Mouse (Mus musculus) cerebellum, adult 11-12 months (tissue): ENCODE measurements around the gene Msl1.

Experiments
- DNase-seq: peaks from one replicate; pipeline ENCODE4 v3.0.0; 2022

The Msl1 gene

DNA sequence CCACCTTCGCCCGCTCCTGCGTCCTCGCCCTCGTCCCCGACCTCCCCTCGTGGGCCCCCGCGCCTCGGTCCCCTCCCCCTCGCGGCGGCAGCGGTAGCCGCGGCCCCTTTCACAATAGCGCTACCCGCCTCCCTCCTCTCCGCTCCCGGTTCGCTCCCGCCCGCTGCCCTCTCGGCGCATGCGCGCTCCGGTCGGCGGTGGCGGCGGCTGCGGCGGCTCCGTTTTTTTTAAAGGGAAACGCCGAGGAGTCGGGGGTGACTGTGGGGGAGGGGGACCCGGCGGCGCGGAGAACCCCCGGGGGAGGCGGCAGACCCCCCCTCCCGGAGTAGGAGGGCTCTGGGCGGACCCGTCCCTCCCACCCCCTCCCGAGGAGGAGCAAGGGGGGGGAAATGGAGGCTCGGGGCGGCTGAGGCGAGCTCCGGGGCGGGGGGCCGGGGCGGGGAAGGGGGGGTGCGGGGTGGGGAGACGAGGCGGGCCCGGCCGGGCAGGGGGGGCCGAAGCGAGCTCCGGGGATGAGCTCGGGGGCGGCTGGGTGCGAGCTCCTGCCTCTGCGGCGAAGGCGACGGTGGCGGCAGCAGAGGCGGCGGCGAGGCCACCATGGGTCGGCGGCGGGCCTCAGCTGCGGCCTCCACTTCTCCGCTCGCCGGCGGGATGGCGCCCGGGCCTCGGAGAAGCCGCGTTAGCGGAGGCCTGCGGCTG lies at the start of gene Msl1:
Msl1 (plus strand) TSS at position 502 of the 699 bp plus-strand sequence.
- peak; percentile 93 for DNase-seq

DNA sequence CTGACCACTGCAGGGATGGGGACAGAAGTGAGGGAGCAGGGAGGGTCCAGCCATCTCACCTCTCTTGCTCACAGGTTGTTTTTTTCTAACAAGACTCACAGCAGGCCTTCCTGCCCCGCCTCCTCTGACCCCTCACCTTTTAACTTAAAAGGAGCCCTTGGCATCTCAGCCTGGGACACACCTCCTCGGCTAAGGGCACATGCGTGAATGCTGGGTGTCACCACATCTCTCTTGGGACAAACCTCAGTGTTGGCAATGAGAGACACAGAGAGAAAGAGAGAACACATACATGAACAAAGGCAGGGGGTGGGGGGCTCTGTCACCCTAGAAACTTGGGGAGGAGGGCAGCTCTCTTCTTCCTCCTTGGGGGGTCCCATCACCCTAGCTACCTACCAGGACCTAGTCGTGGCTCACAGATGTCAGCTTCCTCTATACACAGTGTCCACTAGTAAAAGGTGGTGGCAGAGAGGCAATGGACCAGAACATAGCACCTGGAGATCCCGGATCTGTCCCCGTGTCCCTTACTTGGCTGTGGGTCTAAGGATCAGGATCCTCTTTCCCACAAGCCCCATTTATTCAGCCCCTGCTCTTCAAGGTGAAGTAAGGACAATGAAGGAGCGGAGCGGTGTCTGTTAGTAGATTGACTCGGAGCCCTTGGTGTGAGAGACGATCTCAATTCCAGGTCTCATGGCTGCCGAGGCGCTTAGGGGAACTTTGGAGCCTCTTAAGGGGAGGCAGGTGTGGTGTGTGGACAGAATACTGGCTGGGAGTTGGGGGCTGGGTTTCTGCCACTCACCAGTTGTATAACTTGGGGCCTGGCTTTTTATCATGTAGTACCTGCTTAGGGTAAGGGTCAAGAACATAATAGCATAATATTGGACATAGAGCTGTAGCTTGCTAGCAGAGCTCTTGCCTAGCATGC lies 49.1 kb upstream of the Msl1 start:
- peak; percentile 65 for DNase-seq

DNA sequence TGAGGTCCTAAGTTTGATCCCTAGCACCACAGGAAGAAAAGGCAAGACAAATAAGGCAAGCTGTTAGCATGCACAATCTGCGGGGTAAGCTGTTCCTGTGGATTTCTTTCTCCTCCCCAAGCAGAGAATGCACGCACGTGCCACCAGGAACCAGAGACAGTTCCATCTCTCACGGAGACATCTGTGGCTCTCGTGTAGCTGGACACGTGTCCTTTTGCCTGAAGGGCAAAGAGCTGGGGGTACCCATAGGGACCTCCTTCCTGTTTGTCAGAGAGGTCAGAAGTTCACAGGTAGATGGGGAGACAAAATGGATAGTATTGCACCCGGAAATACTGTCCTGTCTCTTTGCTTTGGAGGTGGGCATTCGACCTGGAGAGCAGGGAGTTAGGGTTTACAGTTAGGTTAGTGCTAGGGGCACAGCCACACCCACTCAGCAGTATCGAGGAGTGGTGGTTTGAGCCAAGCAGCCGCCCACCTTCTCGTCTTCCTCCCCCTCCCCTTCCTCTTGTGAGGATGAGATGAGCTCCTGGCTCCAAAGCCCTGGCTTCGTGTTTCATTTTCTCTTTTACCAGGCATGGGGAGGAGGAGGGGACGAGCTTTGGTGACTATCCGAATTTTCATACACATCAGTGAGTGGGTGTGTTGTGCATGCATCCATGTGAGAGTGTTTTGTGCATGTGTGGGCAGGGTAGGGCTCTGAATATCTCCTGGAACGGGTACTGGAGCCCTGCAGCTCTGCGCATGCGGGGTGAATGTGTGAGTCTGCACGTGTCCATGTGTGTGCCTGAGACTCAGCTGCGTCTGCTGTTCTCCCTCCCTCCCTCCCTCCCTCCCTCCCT lies 48.2 kb upstream of the Msl1 start:
- peak; percentile 96 for DNase-seq

DNA sequence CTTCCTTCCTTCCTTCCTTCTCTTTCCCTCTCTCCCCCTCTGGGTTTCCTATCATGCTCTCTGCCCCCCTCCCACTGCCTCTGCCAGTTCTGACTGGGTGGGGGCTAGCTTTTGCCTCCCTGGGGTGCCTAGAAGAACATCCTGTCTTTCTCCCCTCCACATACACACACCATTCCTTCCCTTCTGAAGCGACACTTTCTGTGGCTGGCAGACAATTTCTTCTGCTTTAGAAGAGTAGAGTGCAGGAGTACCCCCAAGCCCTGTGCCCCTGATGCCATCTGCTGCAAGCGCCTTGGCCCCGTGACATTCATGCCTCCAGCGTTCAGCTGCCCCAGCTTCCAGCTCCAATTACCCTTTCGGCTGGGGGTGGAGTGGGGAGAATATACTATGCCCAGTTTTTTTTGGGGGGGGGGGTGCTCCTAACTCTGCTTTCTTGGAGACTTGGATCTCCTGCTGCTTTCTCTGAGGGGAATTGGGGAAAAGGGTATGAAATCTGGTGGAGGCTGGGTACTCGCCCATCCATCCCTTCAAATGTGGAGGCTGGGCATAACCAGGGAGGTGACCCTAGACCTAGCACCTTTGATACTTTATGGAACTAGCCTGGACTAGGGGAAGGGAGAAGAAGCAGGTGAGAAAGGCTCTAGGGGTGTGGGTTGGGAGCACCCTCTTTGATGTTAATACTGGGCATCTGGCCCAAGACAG lies 47.4 kb upstream of the Msl1 start:
- peak; percentile 77 for DNase-seq

DNA sequence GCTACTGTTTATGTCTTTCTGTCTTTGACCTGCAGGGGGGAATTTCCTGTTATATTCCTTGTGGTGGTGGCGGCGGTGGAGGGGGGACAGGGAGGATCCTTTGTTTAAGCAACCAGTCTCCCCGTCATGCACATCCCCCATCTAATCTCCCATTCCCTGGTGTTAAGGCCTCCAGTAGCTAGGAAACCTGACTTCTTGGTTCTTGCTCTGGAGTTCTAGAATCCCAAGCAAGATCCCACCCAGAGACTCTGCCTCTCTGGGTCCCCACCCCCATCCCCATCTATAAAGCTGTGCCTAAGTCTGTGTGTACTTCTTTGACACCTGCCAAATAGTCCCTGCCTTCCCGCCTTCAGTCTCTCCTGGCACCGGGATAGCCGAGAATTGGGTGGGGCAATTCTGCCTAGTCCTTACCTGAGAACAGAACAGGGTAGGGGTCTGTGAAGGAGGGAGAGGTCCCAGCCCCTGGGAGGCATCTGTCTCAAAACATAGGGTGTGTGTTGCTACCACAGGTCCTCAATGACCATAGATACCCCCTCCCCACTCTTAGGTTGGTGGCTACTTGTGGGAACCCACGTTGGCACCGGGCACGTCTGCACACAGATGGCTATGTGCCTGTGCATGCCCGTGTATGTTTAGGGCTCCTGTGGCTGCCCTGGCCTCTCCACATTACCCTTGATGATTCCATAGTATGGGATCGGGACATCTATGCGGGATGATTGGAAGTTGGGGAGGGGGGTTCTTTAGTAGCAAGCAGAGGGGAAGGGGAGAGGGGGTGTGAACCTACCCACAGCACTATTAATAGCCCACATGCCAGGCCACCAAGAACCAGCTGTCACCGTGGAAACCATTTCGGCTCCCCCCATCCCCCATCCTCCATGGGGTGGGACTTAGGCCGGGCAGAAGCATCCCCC lies 46.6 kb upstream of the Msl1 start:
- DNase-seq = peak; percentile 78

DNA sequence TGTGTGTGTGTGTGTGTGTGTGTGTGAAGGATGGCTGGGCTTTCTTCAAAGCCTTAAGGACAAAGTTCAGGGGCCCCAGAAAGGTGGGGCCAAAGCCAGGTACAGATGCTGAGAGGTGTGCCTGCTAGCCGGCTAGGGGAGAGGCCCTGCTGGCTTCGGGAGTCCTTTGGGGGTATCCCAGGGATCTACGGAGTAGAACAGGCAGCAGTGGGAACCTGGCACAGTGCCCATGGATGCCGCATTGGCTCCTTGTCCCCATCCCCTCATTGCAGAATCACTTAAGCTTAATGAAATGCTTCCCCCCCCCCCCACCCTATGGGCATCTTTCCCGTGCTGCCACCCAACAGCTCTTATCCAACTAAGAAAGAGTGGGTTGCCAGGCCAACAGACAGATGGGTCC lies 45.6 kb upstream of the Msl1 start:
- peak; percentile 76 for DNase-seq

DNA sequence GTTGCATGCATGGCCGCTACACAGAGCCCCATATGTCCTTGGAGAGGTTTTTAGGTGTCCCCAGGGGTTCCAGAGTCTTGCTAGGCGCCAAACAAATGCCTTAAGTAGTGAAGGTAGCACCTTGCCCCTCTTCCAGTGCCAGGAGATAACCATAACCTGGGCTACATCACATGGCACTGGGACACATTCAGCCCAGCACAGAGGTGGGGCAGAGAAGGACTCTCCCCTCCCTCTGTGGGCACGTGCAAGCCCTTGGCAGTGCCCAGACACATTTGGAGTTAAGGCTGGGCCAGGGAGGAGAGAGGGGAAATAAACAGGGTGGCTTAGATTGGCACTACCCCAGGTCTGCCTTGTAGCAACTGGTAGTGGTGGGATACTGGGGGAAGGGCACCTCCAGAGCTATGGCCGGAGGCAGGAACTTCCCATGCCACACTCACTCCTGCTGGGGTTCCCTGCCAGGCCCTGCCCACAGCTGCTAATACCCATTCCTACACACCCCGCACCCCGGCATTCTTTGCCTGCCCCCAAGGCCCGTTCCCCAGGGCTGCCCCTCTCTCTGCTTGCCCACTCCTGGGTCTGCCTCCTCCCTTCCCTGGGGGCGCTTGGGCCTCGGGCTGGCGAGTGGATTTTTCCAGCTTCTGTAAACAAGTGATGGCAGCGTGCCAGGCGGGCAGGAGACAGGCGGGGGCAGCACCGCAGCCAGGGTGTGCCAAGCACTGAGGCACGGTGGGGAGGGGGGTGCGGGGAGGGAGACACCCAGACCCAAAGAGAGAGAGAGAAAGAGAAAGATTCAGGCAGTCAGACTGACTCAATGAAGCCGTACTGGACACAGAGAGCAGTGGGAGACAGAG lies 44.7 kb upstream of the Msl1 start:
- peak; percentile 84 for DNase-seq

DNA sequence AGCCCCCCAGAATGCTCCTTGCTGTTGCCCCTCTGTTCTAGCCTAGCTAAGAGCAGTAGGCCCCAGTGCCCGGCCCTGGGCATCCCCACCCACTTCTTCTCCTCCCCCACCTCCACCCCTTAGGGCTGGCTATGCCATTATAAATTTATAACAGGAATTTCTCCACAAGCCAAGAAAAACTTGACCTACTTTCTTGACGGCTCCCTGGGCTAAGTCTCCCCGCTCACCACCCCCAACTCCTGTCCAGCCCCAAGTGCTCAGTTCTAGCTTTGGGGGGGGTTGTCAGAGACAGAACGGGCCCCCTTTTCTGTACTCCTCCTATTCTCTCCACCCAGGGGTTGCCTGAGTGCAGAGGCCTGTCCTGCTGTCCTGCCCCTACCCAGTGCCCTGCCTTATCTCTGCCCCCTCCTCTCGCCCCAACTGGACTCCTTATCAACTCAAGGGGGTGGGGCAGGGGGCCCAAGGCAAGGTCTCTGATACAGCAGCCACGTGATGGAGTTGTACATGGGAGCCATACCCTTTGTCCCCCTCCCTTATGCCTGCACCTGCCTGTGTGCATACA lies 44.0 kb upstream of the Msl1 start:
- DNase-seq = peak; percentile 72

DNA sequence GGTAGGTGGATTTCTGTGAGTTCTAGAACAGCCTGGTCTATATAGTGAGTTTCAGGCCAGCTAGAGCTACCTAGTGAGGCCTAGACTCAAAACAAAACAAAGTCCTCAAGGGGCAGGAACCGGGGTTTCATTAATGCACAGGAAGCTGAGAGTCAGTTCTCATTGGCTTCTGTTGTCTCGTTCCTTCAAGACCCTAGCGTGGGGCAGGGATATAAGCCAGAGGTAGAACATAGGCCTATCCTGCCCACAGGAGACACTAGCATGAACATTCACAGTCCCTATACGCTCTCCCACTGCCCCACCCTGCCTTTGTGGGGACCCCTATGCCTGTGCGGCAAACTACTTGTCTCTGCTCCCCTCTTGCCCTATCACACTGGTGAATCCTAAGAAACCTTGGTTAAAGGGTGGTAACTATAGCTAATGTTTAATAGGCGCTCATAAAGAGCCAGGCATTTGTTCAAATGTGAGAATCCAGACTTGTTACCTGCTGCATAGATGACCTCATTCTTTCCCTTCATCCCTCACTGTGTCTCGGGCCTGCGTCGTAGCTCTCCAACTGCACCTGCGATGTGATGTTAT lies 42.7 kb upstream of the Msl1 start:
- no peak for DNase-seq

DNA sequence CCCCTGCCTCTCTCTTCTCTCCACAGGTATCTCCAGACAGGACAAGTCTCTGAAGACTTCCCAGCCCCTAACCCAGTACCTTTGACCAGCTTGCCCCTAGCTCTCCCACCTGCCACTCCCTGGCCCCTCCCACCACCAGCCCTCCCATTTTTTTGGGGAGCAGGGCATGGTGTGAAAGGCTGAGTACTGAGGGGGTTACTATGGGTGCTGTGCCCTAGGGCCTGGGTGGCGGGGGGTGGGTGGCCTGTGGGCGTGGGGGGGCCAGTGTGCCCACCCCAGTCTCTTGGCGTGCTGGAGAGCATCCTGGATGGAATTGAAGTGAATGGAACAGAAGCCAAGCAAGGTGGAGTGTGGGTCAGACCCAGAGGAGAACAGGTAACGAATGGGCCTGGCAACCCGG lies 42.1 kb upstream of the Msl1 start:
- DNase-seq = peak; percentile 53

DNA sequence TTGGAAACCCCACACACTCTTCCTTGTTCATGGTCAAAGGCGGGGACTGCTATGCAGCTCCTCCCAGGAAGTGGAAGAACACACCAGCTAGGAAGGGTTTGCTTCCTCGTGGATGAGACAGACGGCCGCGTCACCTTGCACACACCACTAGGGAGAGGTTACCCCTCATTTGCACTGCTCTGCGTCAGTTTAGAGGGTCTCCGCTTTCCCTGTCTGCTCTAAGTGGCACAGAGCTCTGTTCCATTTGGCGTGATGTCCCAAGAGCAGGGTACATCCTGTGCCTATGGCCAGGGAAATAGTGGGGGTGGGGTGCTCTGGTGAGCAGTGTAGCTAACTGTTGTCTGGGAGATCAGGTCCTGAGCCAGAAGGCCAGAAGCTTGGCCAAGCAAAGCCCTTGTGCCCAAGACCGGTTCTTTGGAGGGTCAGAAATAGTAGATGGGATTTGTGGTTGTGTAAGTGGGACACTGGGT lies 41.1 kb upstream of the Msl1 start:
- DNase-seq = peak; percentile 68

DNA sequence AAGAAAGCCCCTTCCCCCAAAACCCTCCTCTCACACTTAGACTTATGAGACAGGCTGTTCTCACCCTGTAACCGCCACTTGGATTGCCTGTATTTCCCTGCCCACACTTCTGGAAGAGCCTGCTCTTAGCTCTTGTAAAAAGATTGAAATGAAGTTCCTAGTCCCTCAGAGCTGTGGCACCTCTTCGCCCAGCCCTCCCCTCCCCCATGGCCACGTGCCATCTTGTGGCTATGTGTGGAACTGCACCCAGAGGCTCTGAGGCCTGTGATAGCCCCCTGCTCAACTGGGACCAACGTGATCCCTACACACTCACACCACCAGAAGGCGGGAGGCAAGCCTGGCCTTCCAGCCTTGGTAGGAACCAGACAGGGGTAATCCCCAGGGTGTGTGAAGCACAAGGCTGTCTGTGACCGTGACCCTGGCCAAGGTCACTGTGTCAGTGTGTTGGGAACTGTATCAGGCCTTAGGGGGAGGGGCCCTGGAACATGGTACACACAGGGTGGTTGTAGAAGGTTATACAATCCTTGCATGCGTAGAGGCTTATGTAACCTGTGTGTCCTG lies 40.6 kb upstream of the Msl1 start:
- peak; percentile 76 for DNase-seq

DNA sequence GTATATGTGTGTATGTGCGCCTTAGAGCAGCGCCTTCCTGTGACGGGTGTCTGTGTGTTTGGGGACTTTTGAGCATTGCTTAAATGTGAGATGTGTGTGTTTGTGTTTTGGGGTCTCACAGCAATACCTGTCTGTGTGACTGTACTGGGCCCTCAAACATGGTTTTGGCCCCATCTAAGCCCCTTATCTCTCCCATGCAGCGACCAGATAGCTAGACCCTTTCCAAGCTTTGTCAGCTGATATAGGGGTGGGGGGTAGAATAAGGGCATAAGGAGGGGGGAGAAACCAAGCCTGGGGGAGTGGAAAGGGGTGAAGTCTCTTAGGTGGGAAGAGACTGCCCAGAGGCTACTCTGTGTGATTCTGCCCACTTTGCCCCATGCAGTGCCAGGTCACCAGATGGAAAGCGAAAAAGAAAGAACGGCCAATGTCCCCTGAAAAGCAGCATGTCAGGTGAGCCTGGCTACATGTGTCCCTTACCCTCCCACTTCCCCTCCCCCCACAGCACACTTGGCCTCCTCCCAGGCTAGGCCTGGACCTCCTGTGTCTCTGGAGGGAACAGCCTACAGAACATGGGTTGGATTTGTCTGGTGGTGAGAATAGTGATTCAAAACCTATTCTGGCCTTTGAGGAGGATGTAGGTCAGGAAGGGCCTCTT lies 39.5 kb upstream of the Msl1 start:
- DNase-seq = peak; percentile 70

DNA sequence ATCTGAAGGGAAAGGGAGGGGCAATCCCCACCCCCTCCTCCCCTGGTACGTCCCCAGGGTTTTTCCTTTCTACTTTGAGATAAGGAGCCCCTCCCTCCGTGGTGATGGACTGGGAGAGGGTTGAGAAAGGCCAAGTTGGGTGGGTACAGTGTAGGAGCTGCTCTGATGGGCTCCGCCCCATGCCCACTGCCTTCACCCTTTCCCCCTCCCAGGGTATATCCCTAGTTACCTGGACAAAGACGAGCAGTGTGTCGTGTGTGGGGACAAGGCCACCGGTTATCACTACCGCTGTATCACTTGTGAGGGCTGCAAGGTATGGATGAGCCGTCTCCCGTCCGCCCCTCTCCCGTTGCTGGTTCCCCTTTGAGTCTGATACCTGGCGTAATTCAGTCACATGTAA lies 38.6 kb upstream of the Msl1 start:
- peak; percentile 43 for DNase-seq

DNA sequence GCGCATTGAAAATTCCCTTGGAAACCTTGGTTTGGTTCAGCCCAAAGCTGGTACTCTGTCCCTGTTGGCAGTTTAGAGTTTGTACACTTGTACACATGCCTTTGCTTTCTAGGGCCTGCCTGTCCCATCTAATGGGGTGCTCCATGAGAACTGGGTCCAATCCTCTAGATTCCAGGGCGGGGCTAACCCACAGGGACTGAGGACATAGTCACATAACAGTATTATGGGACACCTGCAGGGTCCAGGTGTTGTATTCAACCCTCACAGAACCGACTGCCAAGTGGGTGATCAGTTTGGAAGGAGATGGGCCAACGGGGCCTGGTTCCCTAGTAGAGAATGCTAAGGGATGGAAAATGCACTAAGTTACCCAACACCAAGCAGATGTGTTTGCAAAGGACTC lies 33.4 kb upstream of the Msl1 start:
- no peak for DNase-seq

DNA sequence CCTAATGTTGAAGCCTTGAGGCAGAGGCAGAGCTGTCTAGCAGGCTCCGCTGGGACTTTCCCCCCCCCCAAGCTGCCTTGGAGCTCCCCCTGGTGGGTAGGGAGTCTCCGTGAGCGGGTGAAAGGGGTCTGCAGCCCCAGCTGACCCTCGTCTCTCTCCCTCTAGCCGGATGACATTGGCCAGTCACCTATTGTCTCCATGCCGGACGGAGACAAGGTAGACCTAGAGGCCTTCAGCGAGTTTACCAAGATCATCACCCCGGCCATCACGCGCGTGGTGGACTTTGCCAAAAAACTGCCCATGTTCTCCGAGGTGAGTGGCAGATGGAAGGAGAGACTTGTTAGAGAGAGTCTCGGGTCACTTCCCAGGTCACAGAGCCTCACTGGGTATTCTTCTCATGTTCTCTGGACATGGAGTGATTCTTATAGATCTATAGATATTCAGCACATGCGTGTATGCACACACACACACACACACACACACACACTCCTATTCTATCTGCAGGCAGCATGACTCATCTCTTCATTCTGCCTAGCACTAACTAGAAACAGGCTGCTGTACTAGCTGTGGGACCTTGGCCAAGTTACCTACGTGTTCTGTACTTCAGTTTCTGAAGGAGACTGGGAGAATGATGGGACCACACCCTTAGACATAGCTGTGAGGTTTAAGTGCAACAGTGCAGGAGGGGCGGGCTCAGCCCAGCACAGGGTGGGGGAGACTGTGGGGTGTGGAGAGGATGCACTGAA lies 32.4 kb upstream of the Msl1 start:
- peak; percentile 31 for DNase-seq

DNA sequence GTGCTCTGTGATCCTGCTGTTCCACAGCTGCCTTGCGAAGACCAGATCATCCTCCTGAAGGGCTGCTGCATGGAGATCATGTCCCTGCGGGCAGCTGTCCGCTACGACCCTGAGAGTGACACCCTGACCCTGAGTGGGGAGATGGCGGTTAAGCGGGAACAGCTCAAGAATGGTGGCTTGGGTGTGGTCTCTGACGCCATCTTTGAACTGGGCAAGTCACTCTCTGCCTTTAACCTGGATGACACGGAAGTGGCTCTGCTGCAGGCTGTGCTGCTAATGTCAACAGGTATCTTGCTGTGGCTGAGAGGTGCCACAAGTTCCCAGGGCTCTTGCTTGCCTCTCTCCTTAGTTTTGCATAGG lies 31.8 kb upstream of the Msl1 start:
- DNase-seq = peak; percentile 34

DNA sequence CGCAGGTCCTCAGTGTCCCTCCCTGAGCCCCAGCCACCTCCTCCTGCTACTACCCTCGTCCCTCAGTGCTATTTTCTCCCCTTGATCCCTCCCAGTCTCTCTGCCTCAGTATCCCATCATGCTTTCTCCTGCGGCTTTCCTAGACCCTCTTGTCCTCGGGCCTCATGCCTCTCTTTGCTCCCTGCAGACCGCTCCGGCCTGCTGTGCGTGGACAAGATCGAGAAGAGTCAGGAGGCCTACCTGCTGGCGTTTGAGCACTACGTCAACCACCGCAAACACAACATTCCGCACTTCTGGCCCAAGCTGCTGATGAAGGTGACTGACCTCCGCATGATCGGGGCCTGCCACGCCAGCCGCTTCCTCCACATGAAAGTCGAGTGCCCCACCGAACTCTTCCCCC lies 31.2 kb upstream of the Msl1 start:
- DNase-seq = peak; percentile 44
